Mouse (Mus musculus) embryonic facial prominence, embryonic 15.5 days (tissue): ENCODE measurements around the gene Ushbp1. TPM values are rescaled to one million over a fixed set of nuclear protein-coding genes. Genes with fewer than 3 reads are reported as not detected.
A peak's percentile ranks its signal among the peaks of the same experiment; 100 is the strongest.

ENCODE experiments used
- ATAC-seq: fragments of 200-750 bp; cut with Nextera tagmentation; 2 replicates; pipeline ENCODE4 v1.8.0; 2017; ENCODE audit warnings: low read depth, moderate TSS enrichment; ENCODE audit not compliant: insufficient number of reproducible peaks, low FRiP score, low TSS enrichment
- H3K27ac ChIP-seq: fragments of 300-500 bp; sonication (generic); replicated peaks from 2 replicates; pipeline ENCODE4 v1.5.1; 2015; ENCODE audit warnings: mild to moderate bottlenecking, inconsistent platforms
- H3K27me3 ChIP-seq: fragments of 300-500 bp; sonication (generic); 2 replicates; pipeline ENCODE4 v1.6.1; 2015; ENCODE audit warnings: inconsistent platforms
- H3K36me3 ChIP-seq: fragments of 300-500 bp; sonication (generic); 2 replicates; pipeline ENCODE4 v1.6.1; 2015; ENCODE audit warnings: mild to moderate bottlenecking, inconsistent platforms
- H3K4me1 ChIP-seq: fragments of 300-500 bp; sonication (generic); 2 replicates; pipeline ENCODE4 v1.6.1; 2015; ENCODE audit warnings: inconsistent platforms
- H3K4me2 ChIP-seq: fragments of 300-500 bp; sonication (generic); replicated peaks from 2 replicates; pipeline ENCODE4 v1.6.1; 2015; ENCODE audit warnings: mild to moderate bottlenecking, inconsistent platforms
- H3K4me3 ChIP-seq: fragments of 300-500 bp; sonication (generic); replicated peaks from 2 replicates; pipeline ENCODE4 v1.5.1; 2015; ENCODE audit warnings: mild to moderate bottlenecking, inconsistent platforms
- H3K9ac ChIP-seq: fragments of 300-500 bp; sonication (generic); 2 replicates; pipeline ENCODE4 v1.6.1; 2015; ENCODE audit warnings: inconsistent platforms
- H3K9me3 ChIP-seq: fragments of 300-500 bp; sonication (generic); replicated peaks from 2 replicates; pipeline ENCODE4 v1.6.1; 2016; ENCODE audit warnings: inconsistent platforms
- WGBS: fragments of 180-500 bp; shearing (Covaris S2); methylation state at CpG from one replicate; pipeline ENCODE4 v1.1.7; 2015; 5-methylcytosine and 5-hydroxymethylcytosine counted together
- polyA plus RNA-seq: library from polyadenylated mRNA; unstranded; fragments of >200 nt; fragmentation: Nextera tagmentation; extraction: Ambion mirVana; gene quantifications from 2 replicates; pipeline ENCODE4 v1.2.1, GENCODE M21; 2015

Gene Ushbp1
- polyA plus RNA-seq, 1 experiment from 2014 or later, result 12.7 TPM

- H3K4me3 ChIP-seq, result no peak overlapping the region; the same call in 1 of the 2 replicates
- H3K9ac ChIP-seq, result no peak overlapping the region
Measured at GRCm38 (mm10) chr8:71379008-71379407, 16.6 kb downstream of the Ushbp1 start.

GRCm38 (mm10) chr8:71376423-71377030, 19.1 kb downstream of the Ushbp1 start:
- Histone ChIP-seq H3K4me1 (peaks cover 51% of the 10 kb centered on the region), H3K9ac (peak overlapping the region; percentile 21), H3K4me2 (peak overlapping the region; percentile 63), H3K36me3 (peaks cover 31% of the 10 kb centered on the region), H3K27ac (no peak overlapping the region), H3K9me3 (no peaks in the 10 kb centered on the region), H3K4me3 (peak overlapping the region; percentile 33), H3K27me3 (no peaks in the 10 kb centered on the region)
- no peak for ATAC-seq
- WGBS, result 39% methylated on average over 8 of the region's 8 CpGs

More at GRCm38 (mm10) chr8:71379008-71379407, 16.6 kb downstream of the Ushbp1 start:
- H3K4me2 ChIP-seq, result peak overlapping the region; percentile 98
- 59% methylated on average over 4 of the region's 4 CpGs for WGBS
- H3K27me3 ChIP-seq, result no peaks in the 10 kb centered on the region
- peaks cover 16% of the 10 kb centered on the region for H3K36me3 ChIP-seq
- H3K9me3 ChIP-seq, result no peaks in the 10 kb centered on the region
- peaks cover 68% of the 10 kb centered on the region for H3K4me1 ChIP-seq
- no peak overlapping the region for H3K27ac ChIP-seq
- ATAC-seq, result no peak

GRCm38 (mm10) chr8:71375581-71376422, 19.8 kb downstream of the Ushbp1 start:
- 0 out of 2 replicates have a peak, but pooled peaks have one; percentile 9 for ATAC-seq

GRCm38 (mm10) chr8:71374616-71375206, 20.9 kb downstream of the Ushbp1 start:
- WGBS, result 76% methylated on average over 17 of the region's 17 CpGs

More at GRCm38 (mm10) chr8:71375581-71376422, 19.8 kb downstream of the Ushbp1 start:
- 8% methylated on average over 74 of the region's 74 CpGs for WGBS
- Histone ChIP-seq H3K27me3 (no peaks in the 10 kb centered on the region), H3K9ac (peak overlapping the region; percentile 21), H3K9me3 (no peaks in the 10 kb centered on the region), H3K4me1 (peaks cover 48% of the 10 kb centered on the region), H3K4me3 (peak overlapping the region; percentile 33), H3K36me3 (peaks cover 31% of the 10 kb centered on the region), H3K4me2 (peak overlapping the region; percentile 63), H3K27ac (no peak overlapping the region)

GRCm38 (mm10) chr8:71373000-71373399, 22.6 kb downstream of the Ushbp1 start:
- 88% methylated on average over 3 of the region's 3 CpGs for WGBS
- no peaks in the 10 kb centered on the region for H3K9me3 ChIP-seq
- no peaks in the 10 kb centered on the region for H3K27me3 ChIP-seq
- peaks cover 32% of the 10 kb centered on the region for H3K36me3 ChIP-seq
- ATAC-seq, result no peak
- H3K4me2 ChIP-seq, result no peak overlapping the region
- H3K4me3 ChIP-seq, result no peak overlapping the region
- H3K9ac ChIP-seq, result no peak overlapping the region
- H3K27ac ChIP-seq, result no peak overlapping the region
- peaks cover 35% of the 10 kb centered on the region for H3K4me1 ChIP-seq

More at GRCm38 (mm10) chr8:71374616-71375206, 20.9 kb downstream of the Ushbp1 start:
- ATAC-seq, result no peak
- no peaks in the 10 kb centered on the region for H3K27me3 ChIP-seq
- H3K4me1 ChIP-seq, result peaks cover 40% of the 10 kb centered on the region
- H3K4me3 ChIP-seq, result no peak overlapping the region
- no peak overlapping the region for H3K9ac ChIP-seq
- no peak overlapping the region for H3K27ac ChIP-seq
- no peaks in the 10 kb centered on the region for H3K9me3 ChIP-seq
- no peak overlapping the region for H3K4me2 ChIP-seq
- peaks cover 34% of the 10 kb centered on the region for H3K36me3 ChIP-seq

- Histone ChIP-seq H3K27me3 (no peaks in the 10 kb centered on the region), H3K9me3 (no peaks in the 10 kb centered on the region), H3K9ac (no peak overlapping the region), H3K4me2 (no peak overlapping the region), H3K36me3 (peaks cover 28% of the 10 kb centered on the region), H3K4me1 (peaks cover 40% of the 10 kb centered on the region), H3K4me3 (no peak overlapping the region), H3K27ac (no peak overlapping the region)
- 85% methylated on average over 12 of the region's 12 CpGs for WGBS
- ATAC-seq, result no peak
Measured at GRCm38 (mm10) chr8:71372427-71372826, 23.2 kb downstream of the Ushbp1 start.

- Histone ChIP-seq H3K27ac (peak within 1 kb of the TSS; percentile 92), H3K27me3 (no peaks in the 10 kb centered on the region), H3K36me3 (peaks cover 28% of the 10 kb centered on the region), H3K4me1 (peaks cover 35% of the 10 kb centered on the region), H3K9ac (peak within 1 kb of the TSS; percentile 48), H3K4me3 (peak within 1 kb of the TSS; percentile 90), H3K9me3 (no peaks in the 10 kb centered on the region), H3K4me2 (peak within 1 kb of the TSS; percentile 53)
- under 1% methylated on average over 68 of the region's 68 CpGs for WGBS
- peak; percentile 87 for ATAC-seq
Measured at GRCm38 (mm10) chr8:71371236-71371848, 24.3 kb downstream of the Ushbp1 start, which contains the start of gene Ocel1. Ocel1 (plus strand) TSS chr8:71371298.

GRCm38 (mm10) chr8:71370711-71371235, 24.8 kb downstream of the Ushbp1 start:
- peaks cover 28% of the 10 kb centered on the region for H3K36me3 ChIP-seq
- WGBS, result 19% methylated on average over 5 of the region's 5 CpGs
- 0 out of 2 replicates have a peak overlapping the region, but pooled peaks have one; percentile 9 for H3K9ac ChIP-seq
- H3K4me1 ChIP-seq, result peaks cover 32% of the 10 kb centered on the region
- no peaks in the 10 kb centered on the region for H3K9me3 ChIP-seq
- peak overlapping the region; percentile 90 for H3K4me3 ChIP-seq
- H3K4me2 ChIP-seq, result peak overlapping the region; percentile 53
- ATAC-seq, result no peak
- no peaks in the 10 kb centered on the region for H3K27me3 ChIP-seq
- 0 out of 2 replicates have a peak overlapping the region, but pooled peaks have one; percentile 92 for H3K27ac ChIP-seq

- ATAC-seq, result no peak
- 87% methylated on average over 10 of the region's 10 CpGs for WGBS
Measured at GRCm38 (mm10) chr8:71369040-71369718, 26.4 kb downstream of the Ushbp1 start.

GRCm38 (mm10) chr8:71368366-71368765, 27.2 kb downstream of the Ushbp1 start:
- H3K4me3 ChIP-seq, result peak overlapping the region; percentile 79
- no peak for ATAC-seq
- H3K27ac ChIP-seq, result no peak overlapping the region
- H3K4me2 ChIP-seq, result peak overlapping the region; percentile 87; the same call in 1 of the 2 replicates
- peaks cover 25% of the 10 kb centered on the region for H3K4me1 ChIP-seq
- no peaks in the 10 kb centered on the region for H3K9me3 ChIP-seq
- H3K27me3 ChIP-seq, result no peaks in the 10 kb centered on the region
- peaks cover 11% of the 10 kb centered on the region for H3K36me3 ChIP-seq
- H3K9ac ChIP-seq, result no peak overlapping the region

More at GRCm38 (mm10) chr8:71369040-71369718, 26.4 kb downstream of the Ushbp1 start:
- no peak overlapping the region for H3K4me3 ChIP-seq
- no peak overlapping the region for H3K4me2 ChIP-seq
- H3K27ac ChIP-seq, result no peak overlapping the region
- H3K9ac ChIP-seq, result no peak overlapping the region
- H3K27me3 ChIP-seq, result no peaks in the 10 kb centered on the region
- H3K9me3 ChIP-seq, result no peaks in the 10 kb centered on the region
- peaks cover 25% of the 10 kb centered on the region for H3K4me1 ChIP-seq
- H3K36me3 ChIP-seq, result peaks cover 19% of the 10 kb centered on the region
